ENCODE assay signal across 28 mouse cellular contexts in the genomic region with DNA sequence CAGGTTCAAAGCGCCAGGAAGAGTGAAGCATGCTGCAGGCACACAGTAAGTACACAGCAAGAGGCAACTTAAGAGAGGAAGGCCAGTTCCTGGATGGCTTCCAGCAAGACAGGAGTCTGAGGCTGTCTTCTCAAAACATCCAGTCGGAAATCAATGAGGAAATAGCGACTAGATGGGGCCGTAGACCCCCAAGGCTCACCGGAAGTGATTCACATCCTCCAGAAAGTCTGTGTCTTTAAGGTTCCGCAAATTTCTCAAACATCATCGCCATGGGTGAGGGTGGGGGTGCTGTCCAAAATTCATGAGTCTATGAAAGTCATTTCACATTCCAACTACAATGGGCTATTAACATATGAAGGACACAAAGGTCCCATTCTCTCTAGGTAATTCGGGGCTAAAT.
"Had no signal": no experiment of that assay in that cellular context is flagged by ENCODE, and none has a peak within 500 bp of the region (broad histone marks: within the 10 kb centered on the region; RNA-seq: fewer than 3 reads in every experiment).

No protein-coding gene starts in this region.

- H3K27ac ChIP-seq: gastrocnemius, adult 2 months; heart, adult 2 months; heart, embryonic 13.5 days; heart, embryonic 15.5 days; hindbrain, embryonic 10.5 days; hindbrain, embryonic 12.5 days; hindbrain, embryonic 14.5 days; layer of hippocampus, adult 2 months; left cerebral cortex, adult 2 months; limb, embryonic 10.5 days; limb, embryonic 12.5 days; liver, embryonic 13.5 days; liver, embryonic 15.5 days had no signal

- H3K9me3 ChIP-seq: heart, embryonic 13.5 days; heart, embryonic 15.5 days; hindbrain, embryonic 10.5 days; hindbrain, embryonic 12.5 days; limb, embryonic 10.5 days; limb, embryonic 12.5 days; liver, embryonic 13.5 days; liver, embryonic 15.5 days had no signal

- H3K4me1 ChIP-seq: heart, embryonic 13.5 days; heart, embryonic 15.5 days; hindbrain, embryonic 12.5 days; liver, embryonic 13.5 days; liver, embryonic 15.5 days had no signal

- DNase-seq: gastrocnemius, adult 2 months; gastrocnemius, postnatal 10 days; gastrocnemius, postnatal 25 days; heart, adult 2 months; heart, postnatal 14 days; heart, postnatal 4 days; kidney, adult 18-20 months; kidney, adult 8-10 months; kidney, postnatal 10 days; kidney, postnatal 25 days; kidney, postnatal 4 days; liver; liver, embryonic 13.5 days had no signal

- H3K27me3 ChIP-seq: heart, embryonic 13.5 days; heart, embryonic 15.5 days; hindbrain, embryonic 12.5 days; limb, embryonic 12.5 days; liver, embryonic 13.5 days; liver, embryonic 15.5 days had no signal

- H3K4me2 ChIP-seq: heart, embryonic 11.5 days; heart, embryonic 13.5 days; heart, embryonic 15.5 days; hindbrain, embryonic 12.5 days; hindbrain, embryonic 14.5 days; limb, embryonic 12.5 days; liver, embryonic 11.5 days; liver, embryonic 13.5 days; liver, embryonic 15.5 days had no signal

- H3K9ac ChIP-seq: heart, embryonic 13.5 days; heart, embryonic 15.5 days; hindbrain, embryonic 12.5 days; hindbrain, embryonic 14.5 days; limb, embryonic 12.5 days; liver, embryonic 13.5 days; liver, embryonic 15.5 days had no signal

- ATAC-seq: hindbrain, embryonic 16.5 days; inflammation-experienced regulatory T-cells, adult 6 months; intestine, postnatal 0 days had no signal

- H3K4me3 ChIP-seq: gastrocnemius, adult 2 months; heart, adult 2 months; heart, embryonic 13.5 days; heart, embryonic 15.5 days; hindbrain, embryonic 10.5 days; hindbrain, embryonic 12.5 days; layer of hippocampus, adult 2 months; left cerebral cortex, adult 2 months; limb, embryonic 10.5 days; limb, embryonic 12.5 days; liver, embryonic 13.5 days; liver, embryonic 15.5 days had no signal

- H3K36me3 ChIP-seq: heart, embryonic 15.5 days; liver, embryonic 13.5 days; liver, embryonic 15.5 days had no signal
